Mouse (Mus musculus): ENCODE measurements around the gene Efnb3.

DNA sequence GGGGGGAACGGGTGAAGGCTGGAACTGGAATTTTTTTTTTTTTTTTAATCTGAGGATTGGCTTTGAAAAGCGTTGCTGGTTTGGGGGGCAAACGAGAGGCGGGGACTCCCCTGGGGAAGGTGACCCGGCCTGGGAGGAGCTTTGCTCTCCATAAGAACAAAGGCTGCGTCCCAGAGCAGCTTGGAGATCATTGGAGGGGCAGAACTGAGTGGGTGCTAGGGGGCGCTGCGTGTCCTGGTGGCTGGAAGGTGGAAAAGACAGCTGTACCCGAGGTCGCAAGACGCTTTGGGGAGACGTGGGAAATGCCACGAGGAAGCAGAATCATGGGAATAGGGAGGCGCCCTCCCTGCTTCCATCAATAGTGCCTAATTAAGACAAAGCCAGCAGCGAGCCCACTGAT is 12.9 kb downstream of the Efnb3 start:
- TF ChIP-seq CTCF (IDR thresholded peaks at IDR 0.05; ENCODE audit: low read depth, low read length): peak; percentile 66
- TF ChIP-seq EP300 (IDR thresholded peaks at IDR 0.05; ENCODE audit: insufficient read depth, low read depth, low read length): no peak
- TF ChIP-seq POLR2A (IDR thresholded peaks at IDR 0.05; ENCODE audit: insufficient read depth, low read length): no peak

All from ES-Bruce4 (cell line).